Mouse (Mus musculus) embryonic fibroblast, embryonic 13.5 days (primary cell): ENCODE data around the gene Pdik1l. TPM values are rescaled to one million over a fixed set of nuclear protein-coding genes. Genes with fewer than 3 reads are reported as not detected.
"Not testable (repeated sequence)": the region's sequence is repeated elsewhere in the genome, so short reads cannot be mapped to it uniquely, and the experiment has no call there.

Experiments
- H3K27ac ChIP-seq: 2 replicates; pipeline ENCODE4 v1.5.1; 2012; ENCODE audit warnings: low read length, control low read depth, inconsistent platforms; ENCODE audit not compliant: insufficient read depth
- H3K4me1 ChIP-seq: 2 replicates; pipeline ENCODE4 v1.6.1; 2011; ENCODE audit warnings: low read length; ENCODE audit not compliant: control insufficient read depth, insufficient read depth
- H3K4me3 ChIP-seq: 2 replicates; pipeline ENCODE4 v1.5.1; 2011; ENCODE audit warnings: mild to moderate bottlenecking, control low read depth, low read length; ENCODE audit not compliant: insufficient read depth
- CTCF ChIP-seq: IDR thresholded peaks from 2 replicates; pipeline ENCODE4 v1.5.1; 2011; ENCODE audit warnings: mild to moderate bottlenecking, control low read depth, low read length, moderate library complexity, borderline replicate concordance; ENCODE audit not compliant: insufficient read depth
- POLR2A ChIP-seq: IDR thresholded peaks from 2 replicates; pipeline ENCODE4 v1.6.1; 2011; ENCODE audit warnings: low read depth, mild to moderate bottlenecking, control low read depth, low read length, moderate library complexity
- polyA plus RNA-seq: library from polyadenylated mRNA; stranded (reverse); fragments of >200 nt; gene quantifications from 2 replicates; pipeline ENCODE4 v1.2.4, GENCODE M21; 2011; ENCODE audit warnings: low read depth; ENCODE audit not compliant: missing spikeins, insufficient read length

The Pdik1l gene
- polyA plus RNA-seq, 1 experiment = 10.3 TPM

- no peak for TF ChIP-seq CTCF
- peak; percentile 83 for TF ChIP-seq POLR2A
- peak overlapping the region; percentile 64 for H3K27ac ChIP-seq
Measured at GRCm38 (mm10) chr4:134287168-134287564, 529 bp downstream of the Pdik1l start.

GRCm38 (mm10) chr4:134286226-134287167, 1.2 kb downstream of the Pdik1l start:
- Histone ChIP-seq H3K4me1 (peaks cover 2% of the 10 kb centered on the region; the same call in 1 of the 2 replicates), H3K4me3 (peak overlapping the region; percentile 79), H3K27ac (no peak overlapping the region)
- TF ChIP-seq POLR2A = 0 out of 2 replicates have a peak, but pooled peaks have one; percentile 9
- TF ChIP-seq CTCF = no peak

More at GRCm38 (mm10) chr4:134287168-134287564, 529 bp downstream of the Pdik1l start:
- peaks cover 2% of the 10 kb centered on the region; the same call in 1 of the 2 replicates for H3K4me1 ChIP-seq
- peak overlapping the region; percentile 79 for H3K4me3 ChIP-seq

GRCm38 (mm10) chr4:134284942-134285341, 2.8 kb downstream of the Pdik1l start:
- H3K27ac ChIP-seq = no peak overlapping the region
- H3K4me1 ChIP-seq = peaks cover 2% of the 10 kb centered on the region; the same call in 1 of the 2 replicates
- TF ChIP-seq POLR2A (no peak), CTCF (no peak)
- H3K4me3 ChIP-seq = no peak overlapping the region

GRCm38 (mm10) chr4:134273417-134274345, 14.0 kb downstream of the Pdik1l start:
- no peak for TF ChIP-seq POLR2A
- TF ChIP-seq CTCF = no peak
- H3K4me1 ChIP-seq = no peaks in the 10 kb centered on the region
- H3K27ac ChIP-seq = no peak overlapping the region
- no peak overlapping the region for H3K4me3 ChIP-seq

GRCm38 (mm10) chr4:134272731-134273416, 14.8 kb downstream of the Pdik1l start:
- H3K4me1 ChIP-seq = no peaks in the 10 kb centered on the region
- no peak overlapping the region for H3K27ac ChIP-seq
- TF ChIP-seq CTCF = no peak
- TF ChIP-seq POLR2A = no peak
- H3K4me3 ChIP-seq = no peak overlapping the region

- no peak overlapping the region for H3K4me3 ChIP-seq
- H3K27ac ChIP-seq = no peak overlapping the region
- TF ChIP-seq CTCF (no peak), POLR2A (no peak)
- H3K4me1 ChIP-seq = no peaks in the 10 kb centered on the region
Measured at GRCm38 (mm10) chr4:134271979-134272378, 15.7 kb downstream of the Pdik1l start.

GRCm38 (mm10) chr4:134269622-134270021, 18.1 kb downstream of the Pdik1l start:
- H3K4me3 ChIP-seq, H3K4me1 ChIP-seq, H3K27ac ChIP-seq: not testable (repeated sequence)

GRCm38 (mm10) chr4:134268102-134268655, 19.5 kb downstream of the Pdik1l start:
- H3K4me1 ChIP-seq = no peaks in the 10 kb centered on the region
- no peak for TF ChIP-seq CTCF
- no peak for TF ChIP-seq POLR2A
- no peak overlapping the region for H3K27ac ChIP-seq
- no peak overlapping the region for H3K4me3 ChIP-seq
